Mouse (Mus musculus): ENCODE measurements around the gene Ncstn. TPM values are rescaled to one million over a fixed set of nuclear protein-coding genes. Genes with fewer than 3 reads are reported as not detected.

Ncstn gene
- polyA plus RNA-seq, 1 experiment, result 94.0 TPM

GRCm38 (mm10) chr1:172126376-172127347, 44.1 kb upstream of the Ncstn start, which contains the start of gene Pex19:
Gene Pex19 (plus strand): TSS chr1:172126755.
- WGBS, result under 1% methylated on average over 42 of the region's 42 CpGs
- H3K4me3 ChIP-seq (ENCODE audit: insufficient read depth, low read depth, low read length), result peak within 1 kb of the TSS; percentile 78
- no peaks in the 10 kb centered on the region for H3K27me3 ChIP-seq (replicated peaks; ENCODE audit: control insufficient read depth, insufficient read depth, low read length)
- peaks cover 7% of the 10 kb centered on the region for H3K36me3 ChIP-seq (ENCODE audit: control insufficient read depth, insufficient read depth, low read length)
- DNase-seq, result peak; percentile 88
- peak within 1 kb of the TSS; percentile 62 for H3K27ac ChIP-seq (ENCODE audit: insufficient read depth, low read depth, low read length)
- H3K4me1 ChIP-seq (ENCODE audit: control insufficient read depth, insufficient read depth, low read length), result peaks cover 5% of the 10 kb centered on the region; the same call in 1 of the 2 replicates
- TF ChIP-seq POLR2A (IDR thresholded peaks at IDR 0.05; ENCODE audit: low read depth, low read length), result peak; percentile 51
- no peak for TF ChIP-seq CTCF (conservative IDR thresholded peaks at IDR 0.05; ENCODE audit: insufficient read depth, insufficient read length, low read depth, low read length)

GRCm38 (mm10) chr1:172124572-172124971, 42.0 kb upstream of the Ncstn start:
- TF ChIP-seq POLR2A (IDR thresholded peaks at IDR 0.05; ENCODE audit: low read depth, low read length), result no peak
- no peak for TF ChIP-seq CTCF (conservative IDR thresholded peaks at IDR 0.05; ENCODE audit: insufficient read depth, insufficient read length, low read depth, low read length)
- Histone ChIP-seq H3K27me3 (replicated peaks; ENCODE audit: control insufficient read depth, insufficient read depth, low read length) (no peaks in the 10 kb centered on the region), H3K27ac (ENCODE audit: insufficient read depth, low read depth, low read length) (no peak overlapping the region), H3K4me3 (ENCODE audit: insufficient read depth, low read depth, low read length) (no peak overlapping the region), H3K4me1 (ENCODE audit: control insufficient read depth, insufficient read depth, low read length) (peaks cover 5% of the 10 kb centered on the region; the same call in 1 of the 2 replicates), H3K36me3 (ENCODE audit: control insufficient read depth, insufficient read depth, low read length) (peaks cover 17% of the 10 kb centered on the region)
- no peak for DNase-seq
- WGBS, result 74% methylated on average over 6 of the region's 6 CpGs

GRCm38 (mm10) chr1:172122671-172123070, 40.1 kb upstream of the Ncstn start:
- 40% methylated on average over 2 of the region's 2 CpGs for whole genome bisulfite sequencing
- TF ChIP-seq CTCF (conservative IDR thresholded peaks at IDR 0.05; ENCODE audit: insufficient read depth, insufficient read length, low read depth, low read length) (no peak), POLR2A (IDR thresholded peaks at IDR 0.05; ENCODE audit: low read depth, low read length) (no peak)
- Histone ChIP-seq H3K27me3 (replicated peaks; ENCODE audit: control insufficient read depth, insufficient read depth, low read length) (no peaks in the 10 kb centered on the region), H3K36me3 (ENCODE audit: control insufficient read depth, insufficient read depth, low read length) (peaks cover 17% of the 10 kb centered on the region), H3K4me1 (ENCODE audit: control insufficient read depth, insufficient read depth, low read length) (peaks cover 4% of the 10 kb centered on the region; the same call in 1 of the 2 replicates), H3K4me3 (ENCODE audit: insufficient read depth, low read depth, low read length) (no peak overlapping the region), H3K27ac (ENCODE audit: insufficient read depth, low read depth, low read length) (no peak overlapping the region)
- no peak for DNase-seq

GRCm38 (mm10) chr1:172119720-172120119, 37.1 kb upstream of the Ncstn start:
- WGBS, result 28% methylated on average over 3 of the region's 3 CpGs
- Histone ChIP-seq H3K27me3 (replicated peaks; ENCODE audit: control insufficient read depth, insufficient read depth, low read length) (no peaks in the 10 kb centered on the region), H3K36me3 (ENCODE audit: control insufficient read depth, insufficient read depth, low read length) (peaks cover 28% of the 10 kb centered on the region), H3K27ac (ENCODE audit: insufficient read depth, low read depth, low read length) (no peak overlapping the region), H3K4me3 (ENCODE audit: insufficient read depth, low read depth, low read length) (no peak overlapping the region), H3K4me1 (ENCODE audit: control insufficient read depth, insufficient read depth, low read length) (no peaks in the 10 kb centered on the region; the same call in 1 of the 2 replicates)
- DNase-seq, result peak; percentile 79
- TF ChIP-seq CTCF (conservative IDR thresholded peaks at IDR 0.05; ENCODE audit: insufficient read depth, insufficient read length, low read depth, low read length), result peak; percentile 75
- no peak for TF ChIP-seq POLR2A (IDR thresholded peaks at IDR 0.05; ENCODE audit: low read depth, low read length)

DNA sequence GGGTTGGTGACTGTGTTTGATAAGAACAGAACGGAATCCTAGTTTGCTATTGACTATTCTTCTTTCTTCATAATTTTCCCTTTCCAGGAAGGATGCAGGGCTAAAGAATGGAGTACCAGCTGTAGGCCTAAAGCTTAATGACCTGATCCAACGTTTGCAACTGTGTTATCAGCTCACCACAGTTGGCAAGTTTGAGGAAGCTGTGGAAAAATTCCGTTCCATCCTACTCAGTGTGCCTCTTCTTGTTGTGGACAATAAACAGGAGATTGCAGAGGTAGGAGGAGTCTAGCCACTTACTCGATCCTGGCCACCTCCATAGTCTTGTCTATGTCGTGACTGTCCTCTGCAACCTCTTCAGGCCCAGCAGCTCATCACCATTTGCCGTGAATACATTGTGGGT, 36.5 kb upstream of the Ncstn start:
- DNase-seq, result no peak
- Histone ChIP-seq H3K4me1 (ENCODE audit: control insufficient read depth, insufficient read depth, low read length) (no peaks in the 10 kb centered on the region; the same call in 1 of the 2 replicates), H3K27me3 (replicated peaks; ENCODE audit: control insufficient read depth, insufficient read depth, low read length) (no peaks in the 10 kb centered on the region), H3K27ac (ENCODE audit: insufficient read depth, low read depth, low read length) (no peak overlapping the region), H3K36me3 (ENCODE audit: control insufficient read depth, insufficient read depth, low read length) (peaks cover 30% of the 10 kb centered on the region), H3K4me3 (ENCODE audit: insufficient read depth, low read depth, low read length) (no peak overlapping the region)
- TF ChIP-seq CTCF (conservative IDR thresholded peaks at IDR 0.05; ENCODE audit: insufficient read depth, insufficient read length, low read depth, low read length) (no peak), POLR2A (IDR thresholded peaks at IDR 0.05; ENCODE audit: low read depth, low read length) (no peak)
- WGBS, result 72% methylated on average over 6 of the region's 6 CpGs

GRCm38 (mm10) chr1:172116948-172117347, 34.4 kb upstream of the Ncstn start:
- Histone ChIP-seq H3K4me3 (ENCODE audit: insufficient read depth, low read depth, low read length) (no peak overlapping the region), H3K4me1 (ENCODE audit: control insufficient read depth, insufficient read depth, low read length) (no peaks in the 10 kb centered on the region; the same call in 1 of the 2 replicates), H3K36me3 (ENCODE audit: control insufficient read depth, insufficient read depth, low read length) (peaks cover 38% of the 10 kb centered on the region), H3K27ac (ENCODE audit: insufficient read depth, low read depth, low read length) (no peak overlapping the region), H3K27me3 (replicated peaks; ENCODE audit: control insufficient read depth, insufficient read depth, low read length) (no peaks in the 10 kb centered on the region)
- TF ChIP-seq CTCF (conservative IDR thresholded peaks at IDR 0.05; ENCODE audit: insufficient read depth, insufficient read length, low read depth, low read length), result no peak
- TF ChIP-seq POLR2A (IDR thresholded peaks at IDR 0.05; ENCODE audit: low read depth, low read length), result no peak
- whole genome bisulfite sequencing, result 89% methylated on average over 5 of the region's 5 CpGs
- DNase-seq, result no peak
